Mouse (Mus musculus) heart, postnatal 14 days (tissue): Measurements from ENCODE around the gene Fndc7. TPM values are rescaled to one million over a fixed set of nuclear protein-coding genes. Genes with fewer than 3 reads are reported as not detected.
"Not testable (repeated sequence)": the region's sequence is repeated elsewhere in the genome, so short reads cannot be mapped to it uniquely, and the experiment has no call there.

Experiments
- DNase-seq, 2 experiments: peaks; one replicate each; pipeline ENCODE4 v3.0.0; 2021 to 2022
- intact Hi-C: fragments of 180-260 bp; cut with DNase I; formaldehyde crosslinking; loops from one replicate; pipeline ENCODE4 v1.15.1; 2025
- total RNA-seq, 2 experiments: library from RNA; stranded (reverse); gene quantifications; 2 replicates each; pipeline ENCODE4 v1.2.3; 2021

Fndc7 gene
- total RNA-seq, 2 experiments from 2014 or later, result 0.12 TPM; not detected in 1

DNA sequence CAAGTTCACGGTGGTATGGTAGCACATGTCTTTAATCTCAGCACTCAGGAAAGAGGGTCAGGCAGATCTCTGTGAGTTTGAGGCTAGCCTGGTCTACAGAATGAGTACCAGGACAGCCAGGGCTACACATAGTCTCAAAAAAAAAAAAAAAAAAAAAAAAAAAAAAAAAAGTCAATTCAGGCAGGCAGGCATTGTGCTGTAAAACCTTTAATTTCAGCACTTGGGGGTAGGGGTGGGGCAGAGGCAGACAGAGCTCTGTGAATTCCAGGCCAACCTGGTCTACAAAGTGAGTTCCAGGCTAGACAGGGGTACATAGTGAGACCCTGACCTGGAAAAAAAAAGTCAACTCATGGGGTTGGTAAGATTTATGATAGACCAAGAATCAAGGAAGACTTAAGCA, 32.1 kb downstream of the Fndc7 start:
- intact Hi-C loops, result no loop called here
- no peak for DNase-seq

DNA sequence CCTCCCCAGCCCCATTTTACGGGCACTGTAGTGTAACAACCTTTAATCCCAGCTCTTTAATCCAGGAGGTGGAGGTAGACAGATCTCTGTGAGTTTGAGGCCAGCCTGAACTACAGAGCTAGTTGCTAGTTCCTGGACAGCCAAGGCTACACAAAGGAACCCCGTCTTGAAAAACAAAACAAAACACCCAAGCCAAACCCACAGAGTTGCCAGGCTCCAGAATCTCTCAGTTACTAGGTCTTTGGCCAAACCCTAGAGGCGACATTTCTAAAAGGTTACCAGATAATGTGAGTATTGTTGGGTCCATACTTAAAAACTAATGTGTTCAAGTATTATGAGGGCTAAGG, 32.7 kb downstream of the Fndc7 start:
- no peak for DNase-seq
- intact Hi-C loops, result no loop called here

DNA sequence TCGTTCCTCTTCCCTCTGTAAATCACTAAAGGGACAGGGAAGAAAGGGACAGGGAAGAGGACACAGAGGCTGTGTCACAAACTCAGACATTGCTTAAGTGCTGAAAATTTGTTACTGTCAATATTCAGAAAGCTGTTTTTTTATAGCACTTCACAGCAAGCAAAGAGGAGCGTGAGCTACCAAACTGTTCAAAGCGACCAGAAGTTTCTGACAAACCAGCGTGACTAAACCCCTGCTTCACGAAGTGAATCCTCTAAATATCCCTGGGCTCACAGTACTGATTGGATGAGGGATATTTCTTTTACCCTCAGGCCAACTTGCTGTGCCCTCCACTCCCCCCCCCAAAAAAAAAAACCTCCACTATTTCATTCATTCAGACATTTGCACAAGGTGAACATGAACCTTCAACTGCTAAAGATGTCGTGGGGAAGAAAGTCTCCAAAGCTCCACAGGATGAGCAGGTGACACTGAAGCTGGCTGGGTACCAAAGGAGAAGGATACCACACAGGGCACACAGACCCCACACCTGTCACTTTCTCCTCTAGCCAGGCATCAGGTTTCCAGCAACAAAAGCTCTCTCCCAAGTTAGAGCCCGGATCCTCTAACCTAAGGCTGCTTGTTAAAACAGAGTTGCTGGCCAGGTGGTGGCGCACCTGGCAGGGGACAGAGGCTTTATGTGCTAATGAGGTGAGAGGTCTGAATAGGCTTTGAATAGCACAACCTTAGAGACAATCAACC, 33.3 kb downstream of the Fndc7 start:
- DNase-seq, result no peak
- intact Hi-C loops, result no loop called here

DNA sequence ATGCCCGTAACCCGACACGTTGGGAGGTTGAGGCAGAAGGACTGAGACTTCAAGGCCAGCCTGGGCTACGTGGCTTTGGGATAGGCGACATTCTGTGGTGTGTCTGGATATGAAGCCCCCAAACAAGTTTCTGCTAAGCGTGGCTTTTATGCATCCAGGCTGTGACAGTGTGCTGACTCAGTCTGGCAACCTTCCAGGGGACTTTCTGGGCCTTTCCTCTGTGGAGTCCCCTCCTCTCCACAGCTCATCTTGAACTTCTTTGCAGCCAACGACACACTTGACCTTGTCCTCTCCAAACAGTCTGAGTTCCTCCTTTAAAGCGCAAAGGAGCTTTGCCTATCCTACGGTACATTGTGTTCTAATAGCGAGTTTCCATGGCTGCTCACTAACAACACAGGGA, 33.9 kb downstream of the Fndc7 start:
- intact Hi-C loops, result no loop called here
- DNase-seq, result peak; percentile 67 to 70

DNA sequence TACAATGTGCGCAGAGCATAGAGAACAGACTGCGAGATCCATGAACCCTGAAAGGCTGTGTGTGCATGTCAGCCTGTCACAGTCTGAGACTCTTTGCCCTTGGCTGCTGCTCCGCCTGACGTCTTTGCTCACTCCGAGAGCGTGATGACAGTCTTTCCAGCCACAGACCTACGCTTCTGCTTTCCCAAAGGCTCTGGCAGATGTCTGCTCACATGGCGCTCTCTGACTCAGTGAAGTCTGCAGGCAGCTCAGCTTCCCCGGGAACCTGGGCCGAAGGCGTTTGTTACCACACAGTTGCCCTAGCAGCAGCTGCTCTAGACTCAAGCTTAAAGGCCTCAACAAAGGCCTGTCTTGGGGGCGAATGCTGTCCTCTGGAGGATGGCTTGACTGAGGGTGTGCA, 34.4 kb downstream of the Fndc7 start:
- intact Hi-C loops, result no loop called here
- peak; percentile 47 to 51 for DNase-seq

DNA sequence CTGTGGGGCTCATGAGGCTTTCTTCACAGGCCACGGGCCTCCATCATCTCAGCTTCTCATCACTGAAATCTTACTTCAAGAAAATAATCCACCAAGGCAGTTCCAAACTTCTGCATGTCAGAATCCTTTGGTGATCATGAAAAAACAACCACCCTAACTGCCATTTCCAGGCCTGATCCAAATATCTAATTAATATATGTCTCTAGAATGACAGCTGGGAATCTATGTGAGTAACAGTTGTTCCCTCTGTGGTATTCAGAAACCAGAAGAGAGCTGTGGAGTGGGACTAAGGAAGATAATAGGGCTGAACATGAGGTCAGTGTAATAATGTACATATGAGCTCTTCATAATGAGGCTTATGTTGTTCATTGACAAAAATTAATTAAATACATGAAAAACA, 36.5 kb downstream of the Fndc7 start:
- DNase-seq, result no peak
- intact Hi-C loops, result no loop called here

DNA sequence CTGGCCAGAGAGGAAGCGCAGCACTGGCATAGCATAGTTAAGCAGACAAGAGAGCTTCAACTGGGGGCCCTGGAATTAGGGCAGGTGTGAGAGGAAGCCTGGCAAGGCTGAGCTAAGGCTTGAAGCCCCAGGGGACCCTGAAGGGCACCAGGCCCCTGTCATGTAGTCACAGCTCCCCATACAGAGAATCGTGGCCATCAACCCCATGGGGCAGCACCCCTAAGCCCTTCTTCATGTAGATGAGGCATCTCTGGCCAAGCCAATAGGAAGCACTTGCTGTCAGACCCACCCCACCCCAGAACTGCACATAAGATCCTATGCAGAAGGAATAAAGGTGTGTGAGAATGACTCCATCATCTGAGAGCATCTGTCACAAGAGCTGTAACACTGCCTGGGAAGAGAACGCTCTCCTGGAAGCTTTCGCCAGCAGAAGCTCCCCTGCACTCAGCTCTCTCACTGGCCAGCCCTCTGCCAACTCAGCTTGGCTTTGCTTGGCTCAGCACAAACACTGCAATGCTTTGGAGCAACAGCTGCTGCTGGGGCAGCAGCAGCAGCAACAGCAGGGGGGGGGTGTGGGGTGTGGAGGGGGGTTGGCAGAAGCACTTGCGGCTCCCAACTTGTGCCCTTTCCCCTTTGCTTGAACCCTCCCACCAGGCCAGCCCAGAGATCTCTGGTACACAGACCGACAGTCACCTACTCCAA, 37.7 kb downstream of the Fndc7 start:
- intact Hi-C loops, result no loop called here

DNA sequence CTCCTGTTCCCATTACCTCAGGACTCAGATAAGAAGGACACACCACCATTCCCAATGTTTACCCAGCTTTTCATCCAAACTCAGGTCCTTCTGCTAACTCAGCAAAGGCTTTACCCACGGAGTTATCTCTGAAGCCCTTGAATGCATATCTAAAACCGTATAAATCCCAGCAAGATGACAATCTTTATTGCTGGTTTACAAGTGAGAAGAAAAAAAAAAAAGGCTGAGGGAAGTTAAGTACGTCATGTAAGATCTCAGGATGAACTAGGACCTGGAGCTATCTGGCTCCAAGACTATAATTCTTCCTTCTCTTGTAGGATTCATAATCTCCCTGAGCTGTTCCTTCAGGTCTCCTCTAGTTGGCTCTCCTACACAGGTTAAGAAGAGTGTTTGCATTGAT, 38.3 kb downstream of the Fndc7 start:
- intact Hi-C loops, result no loop called here
- no peak for DNase-seq

More for the DNA sequence above, 37.7 kb downstream of the Fndc7 start:
- DNase-seq, result no peak

DNA sequence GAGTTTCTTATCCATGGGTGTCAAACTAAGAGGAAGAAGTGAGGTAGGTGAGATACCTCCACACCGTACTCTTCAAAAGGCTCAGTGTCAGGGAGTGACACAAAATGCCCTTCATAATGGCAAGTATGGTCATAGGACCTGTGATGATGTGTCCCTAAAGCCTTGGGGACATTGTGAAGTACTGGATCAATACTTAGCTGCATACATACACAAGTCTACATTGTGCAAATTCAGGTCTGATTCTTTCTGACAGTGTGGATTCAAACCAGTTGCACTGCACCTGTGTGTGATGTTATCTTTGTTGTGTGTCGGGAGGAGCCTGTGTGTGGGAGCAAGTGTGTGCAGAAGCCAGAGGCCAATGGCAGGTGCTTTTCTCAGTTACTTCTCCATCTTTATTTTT, 38.7 kb downstream of the Fndc7 start:
- no peak for DNase-seq
- intact Hi-C loops, result no loop called here

DNA sequence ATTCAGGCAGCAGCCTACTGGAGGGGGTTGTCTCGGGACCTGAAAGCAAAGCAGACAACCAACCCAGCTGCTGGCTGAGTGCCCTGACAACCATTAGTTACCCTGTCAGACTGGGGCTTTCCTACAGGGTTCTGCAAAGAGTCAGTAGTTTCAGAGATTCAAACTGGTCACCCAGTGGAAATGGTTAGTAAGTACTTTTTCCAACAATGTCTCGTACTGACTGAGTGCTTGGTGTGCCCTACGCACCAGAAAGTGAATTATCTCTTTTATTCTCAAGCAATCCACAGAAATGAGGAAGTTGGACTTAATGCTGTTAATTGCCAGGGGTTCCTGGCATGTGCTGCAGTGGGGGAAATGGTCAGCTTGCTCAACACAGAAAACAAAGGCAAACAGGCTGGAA, 39.3 kb downstream of the Fndc7 start:
- intact Hi-C loops, result no loop called here
- DNase-seq, result peak in 1 of 2 experiments; percentile 35

DNA sequence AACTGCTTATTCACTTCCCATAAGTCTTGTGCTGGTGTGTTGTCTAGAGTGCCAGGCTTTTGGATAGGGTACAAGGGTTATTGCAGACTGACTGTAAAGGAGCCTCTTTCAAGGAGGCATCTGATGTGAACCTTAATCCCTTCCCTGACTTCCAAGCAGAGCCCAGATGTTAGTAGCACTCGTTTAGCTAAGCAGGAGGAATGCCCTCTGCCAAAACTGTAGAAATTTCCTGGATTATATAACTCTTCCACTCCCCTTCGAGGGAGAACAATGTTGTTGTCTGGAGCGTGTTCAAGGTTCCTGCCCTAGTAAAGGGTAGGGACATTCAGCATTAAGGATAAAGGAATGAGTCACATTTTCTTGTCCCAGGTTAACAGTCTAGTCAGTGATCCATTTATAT, 43.2 kb downstream of the Fndc7 start:
- intact Hi-C loops, result loop anchor here (10.0 kb wide), 1 partner anchor 218 kb away; no protein-coding TSS in a partner anchor
- no peak for DNase-seq

DNA sequence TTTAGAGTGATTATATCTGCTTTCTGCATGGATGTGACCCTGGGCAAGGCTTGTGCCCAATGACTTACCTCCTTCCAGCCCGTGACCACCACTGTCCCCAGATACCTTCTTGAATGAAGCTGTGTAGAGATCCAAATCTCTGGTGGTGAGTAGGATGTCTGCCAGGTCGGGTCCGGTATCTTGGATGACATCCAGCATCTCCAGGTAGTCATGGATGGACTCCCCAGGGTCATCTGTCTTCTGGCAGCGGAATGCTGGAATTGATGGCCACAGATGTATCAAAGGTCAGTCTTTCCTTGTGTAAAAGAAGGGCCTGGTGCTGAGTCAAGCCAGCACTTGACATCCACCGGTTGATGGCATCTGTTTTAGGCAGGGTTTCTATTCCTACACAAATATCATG, 45.3 kb downstream of the Fndc7 start:
- no peak for DNase-seq
- intact Hi-C loops, result loop anchor here (5.0 to 10.0 kb wide), 3 partner anchors 68 to 220 kb away; partner anchors contain the start of genes Gpsm2 and Prpf38b

DNA sequence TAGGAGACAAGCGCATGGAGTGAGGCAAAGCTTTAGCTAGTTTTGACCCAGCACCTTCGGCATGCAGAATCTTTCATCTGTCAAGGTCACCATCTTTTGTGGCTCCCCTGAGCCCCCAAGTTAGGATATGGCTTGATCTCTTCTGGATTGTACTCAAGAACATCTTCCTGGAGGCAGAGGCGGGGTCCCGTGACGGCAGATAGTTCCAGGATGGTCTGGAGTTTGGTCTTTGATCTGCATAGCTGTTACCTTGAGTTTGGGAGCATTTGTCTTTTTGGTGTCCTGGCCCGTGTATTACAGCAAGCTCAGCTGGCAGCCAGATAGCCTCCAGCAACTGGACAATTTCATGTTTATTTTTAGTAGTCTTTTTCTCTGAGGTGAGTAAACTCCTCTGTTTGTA, 45.8 kb downstream of the Fndc7 start:
- DNase-seq, result no peak
- intact Hi-C loops, result loop anchor here (5.0 to 10.0 kb wide), 3 partner anchors 68 to 221 kb away; partner anchors contain the start of genes Gpsm2 and Prpf38b

DNA sequence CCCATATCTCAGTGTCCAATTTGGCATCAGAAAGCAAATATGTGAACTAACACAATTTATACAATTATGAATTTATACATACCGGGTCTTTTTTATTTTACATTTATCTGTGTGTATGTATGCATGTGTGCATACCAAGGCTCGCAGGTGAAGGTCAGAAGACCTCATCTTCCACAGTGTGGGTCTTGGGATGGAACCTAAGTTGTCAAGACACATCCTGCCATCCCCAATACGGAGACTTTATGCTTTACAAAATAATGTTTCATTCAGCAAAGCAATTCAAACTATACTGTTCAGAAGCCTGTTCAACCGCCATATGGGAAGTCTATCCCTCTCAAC, 49.1 kb downstream of the Fndc7 start:
- DNase-seq, result no peak
- intact Hi-C loops, result loop anchor here (5.0 to 10.0 kb wide), 3 partner anchors 72 to 224 kb away; partner anchors contain the start of genes Gpsm2 and Prpf38b

DNA sequence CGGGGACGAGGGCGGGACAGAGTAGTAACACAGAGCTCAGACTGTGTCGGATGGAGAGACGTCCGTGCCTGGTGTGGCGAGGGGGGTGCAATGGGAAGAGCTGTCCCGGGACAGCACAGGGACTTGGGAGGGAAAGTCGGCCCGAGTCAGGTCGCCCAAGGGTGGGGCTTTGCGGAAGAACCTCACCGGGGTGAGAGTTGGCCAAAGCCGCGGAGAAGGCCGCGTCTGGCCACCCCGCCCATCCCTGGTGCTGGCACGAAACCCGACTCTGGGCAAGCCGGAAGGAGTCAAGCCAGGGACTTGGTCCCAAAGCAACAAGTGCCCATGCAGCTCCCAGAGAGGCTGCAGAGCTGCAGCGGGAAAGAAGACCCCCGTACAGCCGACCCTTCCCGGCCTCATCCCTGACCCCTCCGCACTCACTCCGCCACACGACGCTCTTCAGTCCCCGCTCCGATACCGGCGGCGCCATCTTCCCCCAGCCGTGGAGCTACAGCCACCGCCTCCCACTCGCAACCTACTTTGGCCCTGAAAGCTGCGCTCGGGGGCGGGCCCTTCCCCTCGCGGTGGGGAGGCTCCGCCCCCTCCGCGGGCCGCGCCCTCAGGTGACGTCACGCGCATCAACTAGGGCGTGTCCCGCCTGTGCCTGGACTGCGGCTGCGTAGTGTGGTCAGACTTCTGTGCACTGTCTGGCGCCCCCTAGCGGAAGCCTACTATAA, 49.6 kb downstream of the Fndc7 start, which contains the start of gene Stxbp3:
Gene Stxbp3 (minus strand): TSS at position 527 of the 716 bp plus-strand sequence.
- intact Hi-C loops, result loop anchor here (2.0 to 10.0 kb wide), 4 partner anchors 69 to 225 kb away; partner anchors contain the start of genes Gpsm2 and Prpf38b

DNA sequence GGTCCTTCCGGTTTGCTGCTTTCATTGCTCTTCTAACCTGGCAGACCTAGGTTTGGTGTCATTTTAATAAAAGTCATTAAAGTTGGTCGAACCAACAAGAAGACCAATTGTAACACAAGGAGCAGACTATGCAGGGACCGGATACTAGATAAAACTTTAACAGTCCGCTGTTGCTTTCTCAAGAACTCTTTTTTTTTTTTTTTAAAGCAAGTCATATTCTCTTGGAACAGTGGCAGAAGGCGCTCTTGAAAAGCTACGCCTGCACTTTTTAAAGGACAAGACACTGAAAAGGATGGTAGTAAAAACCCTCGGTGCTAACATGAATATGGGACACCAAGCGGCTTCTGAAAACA, 50.2 kb downstream of the Fndc7 start:
- no peak for DNase-seq
- intact Hi-C loops, result loop anchor here (2.0 kb wide), 1 partner anchor 69 kb away; no protein-coding TSS in a partner anchor

More for the DNA sequence above, 49.6 kb downstream of the Fndc7 start, which contains the start of gene Stxbp3:
- DNase-seq, result peak; percentile 100

DNA sequence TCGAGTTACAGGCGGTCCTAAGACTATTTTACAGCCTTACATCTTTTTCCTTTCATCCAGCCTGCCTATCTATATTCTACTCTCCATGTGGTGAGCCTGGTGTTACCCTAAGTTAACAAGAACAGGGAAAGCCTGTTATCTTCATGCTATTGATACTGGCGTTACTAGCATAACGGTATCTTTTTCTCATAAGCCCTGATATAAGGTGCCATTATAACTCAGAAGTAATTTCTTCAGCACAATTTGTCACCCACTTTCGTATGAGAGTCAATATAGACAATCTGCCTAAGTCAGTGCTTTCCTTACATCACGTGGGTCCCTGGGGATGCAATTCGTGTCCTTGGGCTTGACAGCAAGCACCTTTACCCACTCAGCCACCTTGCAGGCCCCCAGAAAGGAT, 50.8 kb downstream of the Fndc7 start:
- no peak for DNase-seq
- intact Hi-C loops, result loop anchor here (2.0 kb wide), 1 partner anchor 68 kb away; no protein-coding TSS in a partner anchor

DNA sequence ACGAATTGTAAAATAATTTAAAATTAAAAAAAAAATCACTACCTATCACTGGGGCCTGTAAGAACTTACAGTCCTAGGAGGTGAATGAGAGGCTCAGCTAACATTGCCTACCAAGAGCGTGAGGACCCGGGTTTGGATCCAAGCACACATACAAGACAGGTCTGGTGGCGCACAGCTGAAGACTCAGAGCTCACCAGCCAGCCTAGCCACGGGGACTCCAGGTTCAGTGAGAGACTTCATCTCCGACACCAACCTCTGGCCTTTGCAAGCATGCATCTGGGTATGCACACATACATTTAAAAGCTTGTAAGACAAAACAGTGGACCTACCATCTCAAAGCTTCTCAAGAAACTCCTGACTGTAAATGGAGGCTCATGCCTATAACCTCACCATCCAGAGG, 52.9 kb downstream of the Fndc7 start:
- DNase-seq, result no peak

DNA sequence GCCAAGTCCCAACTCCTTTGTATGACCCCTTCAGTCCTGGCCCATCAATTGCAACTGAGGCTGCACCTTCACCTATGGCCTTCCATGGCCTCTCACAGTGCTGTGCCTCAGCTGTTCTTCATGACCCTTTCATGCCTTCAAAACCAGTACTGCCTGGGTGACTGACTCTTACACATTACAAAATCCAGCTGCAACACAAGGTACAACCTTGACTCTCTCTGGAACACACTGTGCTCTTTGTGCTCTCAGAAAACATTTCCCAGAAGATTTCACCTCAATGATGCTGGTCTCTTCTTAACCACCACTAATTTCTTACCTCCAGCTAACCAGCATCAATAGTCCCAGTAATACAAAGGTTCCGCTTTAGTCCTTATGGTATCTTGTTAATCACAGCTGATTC, 56.1 kb downstream of the Fndc7 start:
- intact Hi-C loops, DNase-seq: not testable (repeated sequence)

More for the DNA sequence above, 52.9 kb downstream of the Fndc7 start:
- intact Hi-C loops, result no loop called here

DNA sequence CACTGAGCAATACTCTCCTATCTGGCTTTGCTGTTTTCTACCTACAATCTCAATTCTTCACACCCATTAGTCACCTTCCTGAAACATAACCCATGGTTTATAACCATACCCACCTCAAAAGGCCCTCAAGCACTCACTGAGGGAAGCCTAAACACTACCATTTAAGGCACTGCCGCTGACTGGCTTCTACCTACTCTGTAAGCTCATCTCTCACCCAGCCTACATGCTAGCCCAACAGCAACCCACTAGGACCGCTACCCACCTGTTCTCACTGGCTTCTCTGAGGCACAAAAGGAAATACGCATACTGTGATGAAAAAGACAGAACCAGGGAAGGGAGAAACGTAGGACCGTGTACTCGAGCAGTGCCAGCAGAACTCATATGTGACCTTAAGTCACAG, 58.1 kb downstream of the Fndc7 start:
- intact Hi-C loops, result no loop called here
- DNase-seq, result no peak

DNA sequence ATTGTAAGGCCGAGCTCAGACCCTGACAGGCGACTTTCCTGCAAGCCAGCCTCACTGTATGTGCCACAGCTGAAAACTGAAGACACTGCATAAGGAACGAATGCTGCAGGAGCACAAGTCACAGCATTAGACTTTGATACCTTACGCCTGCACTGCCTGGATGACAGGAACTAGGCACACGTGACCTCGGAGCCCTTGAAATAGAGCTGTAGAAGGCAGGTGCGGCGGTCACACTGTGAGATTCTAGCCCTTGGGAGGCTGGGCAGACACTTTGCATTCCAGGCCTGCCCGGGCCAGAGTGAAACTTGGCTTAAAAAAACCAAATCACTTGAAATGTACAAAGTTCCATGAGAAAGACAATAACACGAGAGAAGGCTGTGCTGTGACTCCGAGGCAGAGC, 59.3 kb downstream of the Fndc7 start:
- peak; percentile 13 to 21 for DNase-seq
- intact Hi-C loops, result no loop called here
